Mouse (Mus musculus) fibroblast of lung, adult 2 months (primary cell): ENCODE data around the gene Ncapg.
"Not testable (repeated sequence)": the region's sequence is repeated elsewhere in the genome, so short reads cannot be mapped to it uniquely, and the experiment has no call there.

ENCODE experiments used
- DNase-seq: peaks from one replicate; pipeline ENCODE4 v3.0.0-alpha.2; 2011; ENCODE audit warnings: low read depth

Gene Ncapg

GRCm38 (mm10) chr5:45669598-45670279 lies at the start of gene Ncapg:
Gene Ncapg (plus strand): TSS chr5:45669919.
- DNase-seq: peak; percentile 96

DNA sequence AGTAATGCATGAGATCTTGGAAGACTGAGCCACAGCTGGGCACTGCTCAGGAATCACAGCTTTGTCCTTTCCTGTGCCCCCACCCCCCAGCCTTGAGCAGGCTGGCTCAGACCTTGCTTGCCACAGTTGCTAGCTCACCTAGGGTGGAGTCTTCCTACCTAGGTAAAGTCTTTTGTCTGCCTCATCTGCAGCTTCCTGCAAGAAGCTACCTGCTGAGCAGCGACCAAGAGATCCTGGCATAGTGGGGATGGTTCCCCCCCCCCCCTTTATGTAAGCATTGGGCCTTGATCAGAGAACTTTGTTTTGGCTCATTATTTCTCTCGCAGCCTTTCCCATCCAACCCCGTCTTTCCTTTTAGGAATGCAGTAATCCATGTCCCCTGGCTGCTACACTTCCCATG lies 48.2 kb upstream of the Ncapg start:
- no peak for DNase-seq

GRCm38 (mm10) chr5:45627771-45628170 lies 41.9 kb upstream of the Ncapg start:
- DNase-seq: no peak

DNA sequence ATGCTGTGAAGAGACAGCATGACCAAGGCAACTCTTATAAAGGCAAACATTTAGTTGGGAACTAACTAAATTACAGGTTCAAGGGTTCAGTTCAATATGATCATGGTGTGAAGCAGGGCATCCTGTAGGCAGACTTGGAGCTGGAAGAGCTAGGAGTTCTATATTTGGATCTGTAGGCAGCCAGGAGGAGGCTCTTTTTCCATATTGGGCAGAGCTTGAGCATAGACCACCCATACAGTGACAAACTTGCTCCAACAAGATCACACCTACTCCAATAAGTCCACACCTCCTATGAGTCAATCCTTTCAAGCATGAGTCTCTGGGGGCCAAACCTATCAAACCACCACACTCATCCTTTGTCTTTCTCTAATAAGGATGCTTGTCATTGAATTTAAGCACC lies 40.2 kb upstream of the Ncapg start:
- DNase-seq: no peak

DNA sequence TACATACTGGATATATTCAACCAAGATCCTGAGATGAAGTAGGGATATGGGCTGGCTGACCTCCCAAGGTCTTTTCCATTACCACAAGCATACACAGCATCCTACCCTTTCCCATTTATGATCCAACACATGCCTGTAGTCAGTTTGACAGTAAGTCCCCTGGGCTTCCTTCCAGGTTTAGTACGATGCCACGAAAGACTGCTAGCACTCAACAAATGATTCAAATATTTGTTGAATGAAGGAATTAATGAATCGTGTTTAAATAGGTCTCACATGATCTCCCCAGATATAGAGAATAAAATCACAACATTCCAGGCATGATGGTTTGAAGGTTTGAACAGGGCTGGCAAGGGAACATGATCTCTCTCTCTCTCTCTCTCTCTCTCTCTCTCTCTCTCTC lies 31.3 kb upstream of the Ncapg start:
- DNase-seq: no peak

GRCm38 (mm10) chr5:45638806-45639714 lies 30.7 kb upstream of the Ncapg start, which contains the start of gene Fam184b:
Gene Fam184b (minus strand): TSS chr5:45639614.
- no peak for DNase-seq

DNA sequence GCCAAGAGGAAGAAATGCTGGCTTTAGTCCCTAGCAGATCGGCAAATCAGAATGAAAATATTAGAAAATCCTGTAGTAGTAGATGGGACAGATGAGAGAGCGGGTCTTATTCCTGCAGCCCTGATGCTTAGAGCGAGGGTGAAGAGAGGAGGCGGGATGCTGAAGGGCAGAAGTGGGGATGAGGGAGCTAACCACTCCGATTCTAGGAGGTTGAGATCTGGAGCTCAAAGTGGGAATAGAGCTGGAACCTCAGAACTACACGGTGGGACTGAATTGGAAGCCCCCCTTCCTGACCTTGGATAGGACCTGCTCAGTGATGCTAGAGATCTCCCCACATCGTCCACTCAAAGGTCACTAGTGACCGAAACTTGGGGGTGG lies 30.0 kb upstream of the Ncapg start:
- DNase-seq: no peak

- DNase-seq: no peak
Measured at GRCm38 (mm10) chr5:45651026-45651703, 18.6 kb upstream of the Ncapg start.

DNA sequence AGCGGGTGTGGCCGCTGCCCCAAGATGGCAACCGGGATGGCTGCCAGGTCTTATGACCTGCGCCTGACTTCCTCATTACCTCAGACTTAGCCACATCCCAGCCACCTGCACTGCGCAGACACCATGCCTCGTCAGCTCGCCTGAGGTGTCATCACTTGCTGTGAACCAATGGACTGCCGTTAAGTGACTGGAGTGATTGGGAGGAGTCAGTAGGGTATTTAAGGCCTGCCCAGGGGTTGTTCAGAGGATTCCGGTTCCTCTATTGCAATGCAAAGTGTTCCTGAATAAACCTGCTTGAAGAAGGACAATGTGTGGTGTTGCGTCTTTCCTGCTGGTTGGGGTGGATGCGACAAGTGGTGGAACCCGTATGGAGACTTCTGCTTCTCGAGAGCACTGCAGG lies 11.3 kb upstream of the Ncapg start:
- not testable (repeated sequence) for DNase-seq

DNA sequence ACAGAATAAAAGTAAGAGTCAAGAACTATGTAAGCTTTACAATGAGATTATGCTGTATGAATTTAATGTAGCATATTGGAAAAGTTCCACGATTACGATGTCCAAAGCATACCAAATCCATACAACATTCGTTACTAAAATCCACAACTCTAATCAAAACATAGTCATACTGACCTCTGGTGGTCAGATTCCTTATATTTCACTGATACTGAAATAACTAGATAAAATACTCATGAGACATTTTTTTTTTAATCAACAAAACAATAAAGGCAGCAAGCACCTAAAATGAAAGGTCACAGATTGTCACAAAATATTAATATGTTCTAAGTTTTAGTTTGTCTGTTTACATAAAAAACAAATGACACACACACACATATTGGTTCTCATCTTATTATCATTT lies 1.4 kb upstream of the Ncapg start:
- DNase-seq: no peak

DNA sequence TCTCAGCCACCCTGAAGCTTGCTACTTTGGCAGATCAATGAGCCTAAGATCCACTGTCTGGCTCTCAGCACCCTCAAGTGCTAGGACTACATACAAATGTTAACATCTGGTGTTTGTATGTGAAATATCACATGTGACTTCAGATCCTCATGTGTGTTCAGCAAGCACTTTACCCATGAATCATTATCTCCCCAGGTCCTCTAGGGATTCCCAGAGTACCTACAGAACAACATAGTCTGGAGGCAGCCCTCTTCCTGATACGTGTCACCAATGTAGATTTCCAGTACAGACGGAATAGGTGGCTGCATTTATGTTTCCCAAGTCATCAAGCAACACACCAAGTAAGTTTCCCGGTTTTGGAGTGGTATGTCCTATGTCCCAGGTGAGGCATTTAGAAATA lies 888 bp upstream of the Ncapg start:
- DNase-seq: no peak

DNA sequence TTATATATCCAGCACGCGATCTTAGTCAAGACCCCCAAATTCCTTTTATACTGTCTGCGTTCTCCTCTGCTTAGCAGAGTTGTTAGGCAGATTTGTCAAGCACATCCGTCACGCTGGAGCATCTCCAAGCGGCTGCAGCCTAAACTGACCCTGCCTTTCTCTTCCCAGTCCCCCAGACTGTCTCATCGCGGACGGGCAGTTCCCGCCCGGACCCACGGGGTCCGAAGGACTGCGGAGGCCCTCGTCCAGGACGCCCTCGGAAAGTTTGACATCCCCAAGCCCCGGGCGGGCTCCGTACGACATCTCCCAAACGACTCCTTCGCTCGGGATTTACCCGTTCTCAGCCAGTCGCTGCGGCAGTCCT lies 503 bp upstream of the Ncapg start:
- no peak for DNase-seq

GRCm38 (mm10) chr5:45670280-45670670 lies 556 bp downstream of the Ncapg start:
- DNase-seq: no peak

- no peak for DNase-seq
Measured at GRCm38 (mm10) chr5:45670894-45671494, 1.3 kb downstream of the Ncapg start.

- no peak for DNase-seq
Measured at GRCm38 (mm10) chr5:45675032-45675431, 5.3 kb downstream of the Ncapg start.

DNA sequence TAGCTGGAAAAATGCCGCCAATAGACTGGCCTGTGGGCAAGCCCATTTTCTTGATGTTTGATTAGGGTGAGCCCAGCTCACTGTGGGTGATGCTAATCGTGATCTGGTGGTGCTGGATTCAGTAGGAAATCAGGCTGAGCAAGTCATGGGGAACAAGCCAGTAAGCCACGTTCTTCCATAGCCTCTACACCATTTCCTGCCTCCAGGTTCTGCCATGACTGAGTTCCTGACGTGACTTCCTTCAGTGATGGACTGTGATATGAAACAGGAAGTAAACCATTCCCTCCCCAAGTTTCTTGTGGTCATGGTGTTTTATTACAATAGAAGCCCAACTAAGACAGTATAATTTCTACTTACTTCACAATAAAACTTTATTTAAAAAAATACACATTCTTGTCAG lies 7.9 kb downstream of the Ncapg start:
- DNase-seq: no peak

DNA sequence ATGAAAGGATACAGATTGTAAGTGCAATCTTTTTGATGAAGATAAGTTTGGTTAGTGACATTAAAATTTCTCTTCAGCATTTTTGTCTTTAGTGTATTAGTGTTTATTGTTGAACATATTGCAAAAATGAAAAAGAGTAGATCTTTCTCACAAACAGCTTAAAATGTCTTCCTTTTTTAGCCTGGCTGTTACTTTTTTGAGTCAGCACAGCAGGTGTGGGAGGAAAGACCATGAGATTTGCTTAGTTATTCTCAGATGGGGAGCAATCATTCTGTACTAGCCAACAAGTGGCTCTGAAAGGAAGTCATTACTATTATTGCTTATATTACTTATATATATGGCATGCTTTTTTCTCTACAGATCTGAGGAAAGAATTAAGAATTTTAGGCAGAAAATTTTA lies 10.2 kb downstream of the Ncapg start:
- no peak for DNase-seq

DNA sequence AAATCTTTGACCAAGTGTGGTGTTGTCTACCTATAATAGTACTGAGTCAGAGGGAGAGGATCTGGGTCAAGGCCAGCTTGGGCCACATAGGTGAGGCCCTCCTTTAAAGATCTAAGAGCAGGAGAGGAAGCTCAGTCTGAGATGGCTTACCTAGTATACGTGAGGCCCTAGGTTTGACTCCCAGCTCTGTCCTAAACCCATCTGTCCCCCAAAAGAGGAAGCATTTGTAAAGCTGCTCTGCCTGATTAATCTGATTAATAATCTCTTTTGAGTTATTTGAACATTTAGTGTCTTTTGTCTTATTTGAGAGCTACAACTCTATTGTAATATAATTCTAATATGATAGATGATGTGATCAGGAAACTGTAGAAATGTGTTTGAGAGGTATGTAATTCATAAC lies 13.7 kb downstream of the Ncapg start:
- no peak for DNase-seq

GRCm38 (mm10) chr5:45685243-45685642 lies 15.5 kb downstream of the Ncapg start:
- DNase-seq: no peak

DNA sequence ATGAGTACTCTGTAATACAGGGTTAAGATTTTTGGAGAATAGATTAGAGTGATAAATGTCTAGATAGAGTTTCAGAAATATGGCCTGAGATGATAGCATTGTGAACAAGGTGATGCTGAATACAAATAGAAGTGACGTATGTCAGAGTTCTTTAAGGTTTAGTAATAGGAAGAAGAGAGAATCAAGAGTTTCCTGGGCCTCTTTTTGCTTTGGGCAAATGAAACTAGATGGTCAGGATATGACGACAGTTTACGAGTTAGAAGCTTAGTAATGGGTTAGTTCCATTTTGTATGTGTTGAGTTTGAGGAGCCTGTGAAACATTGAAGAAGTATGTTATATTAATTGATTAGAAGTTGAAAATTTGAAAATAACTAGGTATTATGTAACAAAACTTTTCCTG lies 16.5 kb downstream of the Ncapg start:
- no peak for DNase-seq

DNA sequence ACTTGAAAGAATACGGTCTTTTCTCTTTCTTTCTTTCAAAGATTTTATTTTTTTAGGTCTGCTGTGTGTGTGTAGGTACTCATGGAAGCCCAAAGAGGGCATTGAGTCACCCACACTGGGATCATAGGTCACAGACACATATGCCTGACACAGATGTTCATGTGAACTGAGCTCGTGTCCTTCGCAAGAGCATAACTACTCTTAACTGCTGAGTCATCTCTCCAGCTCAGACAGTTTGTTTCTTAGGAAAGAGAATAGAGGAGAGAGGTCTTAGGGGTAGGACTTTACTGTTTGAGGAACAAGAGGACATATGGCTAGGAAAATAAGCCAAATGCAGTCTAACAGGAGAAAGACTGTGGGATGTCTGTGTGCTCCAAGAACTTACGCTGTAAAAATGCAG lies 19.4 kb downstream of the Ncapg start:
- no peak for DNase-seq

- no peak for DNase-seq
Measured at GRCm38 (mm10) chr5:45690802-45691201, 21.1 kb downstream of the Ncapg start.

DNA sequence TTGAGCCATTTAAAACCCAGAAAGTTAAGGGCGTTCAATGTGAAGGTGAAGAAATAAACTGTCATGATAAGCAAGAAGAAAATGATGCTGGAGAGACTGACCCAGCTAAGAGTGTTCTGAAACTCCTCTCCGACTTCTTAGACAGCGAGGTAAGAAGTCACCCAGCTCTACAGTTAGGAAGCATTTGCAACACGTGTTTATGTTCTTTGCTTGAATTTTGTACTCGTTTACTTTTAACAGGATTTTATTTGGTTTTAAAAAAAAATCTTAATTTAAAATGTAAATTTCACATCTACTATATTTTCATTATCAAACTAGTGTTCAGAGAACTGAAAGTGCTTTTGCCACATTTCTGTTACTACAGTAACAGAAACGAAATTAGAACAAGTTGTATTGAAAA lies 22.0 kb downstream of the Ncapg start:
- DNase-seq: no peak
